Mouse (Mus musculus): ENCODE results near the gene Timm17a. TPM values are rescaled to one million over a fixed set of nuclear protein-coding genes. Genes with fewer than 3 reads are reported as not detected.

The Timm17a gene
- polyA plus RNA-seq, 1 experiment from 2014 or later: 374 TPM

DNA sequence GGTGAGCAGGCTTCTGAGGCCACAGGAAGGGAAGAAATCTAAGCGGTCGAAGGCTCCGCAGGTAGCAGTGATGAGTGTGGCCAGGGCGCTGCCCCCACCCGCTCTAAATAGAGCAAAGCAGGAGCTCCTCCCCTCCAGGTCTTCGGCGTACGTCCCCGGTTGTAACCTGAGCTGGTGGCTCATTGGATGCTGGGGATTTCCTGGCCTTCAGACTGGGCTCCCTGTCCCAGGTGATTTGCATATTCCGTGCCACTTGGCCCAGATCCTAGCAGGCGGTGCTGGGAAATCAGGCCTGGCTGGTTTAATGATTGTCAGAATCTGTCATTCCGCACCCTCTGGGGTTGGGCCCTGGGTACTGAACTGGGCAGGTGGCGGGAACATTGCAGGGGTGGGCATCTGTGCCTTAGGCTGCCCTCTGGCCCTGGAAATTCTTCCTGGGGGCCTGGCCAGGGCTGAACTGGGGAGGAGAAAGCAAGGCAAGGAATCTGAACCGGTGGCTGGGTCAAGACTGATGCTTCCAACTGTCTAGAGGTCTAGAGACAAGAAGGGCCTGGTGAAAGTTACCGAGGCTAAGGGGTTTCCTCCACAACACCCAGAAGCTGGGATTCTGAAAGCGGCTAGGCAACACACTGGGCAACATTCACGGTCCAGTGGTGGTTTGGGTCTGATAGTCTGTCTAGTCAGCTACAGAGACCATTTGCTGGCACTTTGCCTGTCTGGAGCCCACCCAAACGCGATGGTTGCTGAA is 55.0 kb downstream of the Timm17a start, which contains the start of gene Elf3:
Elf3 (minus strand) TSS at position 189 of the 748 bp plus-strand sequence.
- H3K4me1 ChIP-seq (ENCODE audit: control insufficient read depth in 2 of 2, insufficient read depth in 2 of 2, low read length in 2 of 2): peaks cover 14 to 23% of the 10 kb centered on the region in 2 experiments
- peak within 1 kb of the TSS; percentile 36 to 62; a peak in 3 of 4 replicates for H3K27ac ChIP-seq (replicated peaks in 1 of 2; ENCODE audit: control insufficient read depth in 1 of 2, insufficient read depth in 1 of 2, low read depth in 2 of 2, low read length in 2 of 2)
- H3K36me3 ChIP-seq (ENCODE audit: control insufficient read depth, insufficient read depth, low read length): peaks cover 20% of the 10 kb centered on the region
- peak within 1 kb of the TSS; percentile 67 for H3K4me2 ChIP-seq (ENCODE audit: low read length)
- ATAC-seq (ENCODE audit: insufficient number of reproducible peaks, insufficient read depth, low FRiP score, low read depth): peak; percentile 65
- WGBS: 7% methylated on average over 19 of the region's 19 CpGs
- peak within 1 kb of the TSS; percentile 56 for H3K9ac ChIP-seq (ENCODE audit: low read length)
- peaks cover 12% of the 10 kb centered on the region; the same call in 1 of the 2 replicates for H3K27me3 ChIP-seq (ENCODE audit: control insufficient read depth, insufficient read depth, low read length)
- no peaks in the 10 kb centered on the region for H3K9me3 ChIP-seq (ENCODE audit: control insufficient read depth, low read length)
- H3K4me3 ChIP-seq (ENCODE audit: control insufficient read depth in 1 of 2, insufficient read depth in 1 of 2, low read depth in 1 of 2, low read length in 2 of 2): peak within 1 kb of the TSS; percentile 24 to 27; a peak in 3 of 4 replicates

DNA sequence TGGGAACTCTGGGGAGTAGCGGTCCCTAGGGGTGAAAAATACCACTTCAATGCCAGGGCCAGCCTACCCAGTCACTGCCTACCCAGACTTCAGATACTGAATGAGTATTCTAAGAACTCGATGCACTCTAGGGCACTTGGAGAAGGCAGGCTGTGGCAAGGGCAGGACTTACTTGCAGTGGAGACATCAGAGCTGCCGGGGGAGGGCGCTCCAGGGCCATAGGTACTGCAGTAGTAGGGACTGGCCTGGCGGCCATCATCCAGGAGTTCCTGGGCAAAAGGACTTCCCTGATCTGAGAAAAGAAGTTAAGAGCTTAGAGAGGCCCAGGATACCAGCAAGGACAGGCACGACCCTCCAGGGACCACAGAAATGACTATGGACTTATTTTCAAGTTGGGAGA is 57.3 kb downstream of the Timm17a start:
- peaks cover 18 to 30% of the 10 kb centered on the region in 2 experiments for H3K4me1 ChIP-seq (ENCODE audit: control insufficient read depth in 2 of 2, insufficient read depth in 2 of 2, low read length in 2 of 2)
- WGBS: 73% methylated on average over 6 of the region's 6 CpGs
- H3K27ac ChIP-seq (replicated peaks in 1 of 2; ENCODE audit: control insufficient read depth in 1 of 2, insufficient read depth in 1 of 2, low read depth in 2 of 2, low read length in 2 of 2): no peak overlapping the region
- H3K27me3 ChIP-seq (ENCODE audit: control insufficient read depth, insufficient read depth, low read length): peaks cover 12% of the 10 kb centered on the region; the same call in 1 of the 2 replicates
- H3K9me3 ChIP-seq (ENCODE audit: control insufficient read depth, low read length): no peaks in the 10 kb centered on the region
- H3K4me2 ChIP-seq (ENCODE audit: low read length): no peak overlapping the region
- ATAC-seq (ENCODE audit: insufficient number of reproducible peaks, insufficient read depth, low FRiP score, low read depth): no peak
- H3K36me3 ChIP-seq (ENCODE audit: control insufficient read depth, insufficient read depth, low read length): 0 out of 2 replicates have a peak, but pooled peaks cover 1% of the 10 kb centered on the region
- no peak overlapping the region for H3K9ac ChIP-seq (ENCODE audit: low read length)
- no peak overlapping the region for H3K4me3 ChIP-seq (ENCODE audit: control insufficient read depth in 1 of 2, insufficient read depth in 1 of 2, low read depth in 1 of 2, low read length in 2 of 2)

DNA sequence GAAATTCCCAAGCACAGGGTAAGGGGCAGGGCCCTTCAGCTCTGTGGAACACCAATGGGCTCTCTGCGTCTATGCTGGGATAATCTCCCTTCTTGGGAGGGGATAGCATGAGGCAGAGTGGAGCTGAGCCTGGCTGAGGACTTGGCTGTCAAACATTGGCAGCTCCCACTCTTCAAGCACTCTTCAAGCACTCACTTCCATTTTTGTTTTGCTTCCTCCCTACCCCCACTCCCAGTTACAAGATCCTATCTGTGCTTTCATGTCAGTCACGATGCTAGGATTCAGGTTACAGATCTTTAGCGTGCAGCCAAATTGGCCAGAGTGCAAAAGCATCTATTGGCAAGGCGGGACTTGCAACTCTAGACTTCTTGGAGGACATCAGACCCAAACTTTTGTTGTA is 60.7 kb downstream of the Timm17a start:
- Histone ChIP-seq H3K4me2 (ENCODE audit: low read length) (no peak overlapping the region), H3K9me3 (ENCODE audit: control insufficient read depth, low read length) (no peaks in the 10 kb centered on the region), H3K9ac (ENCODE audit: low read length) (no peak overlapping the region), H3K27me3 (ENCODE audit: control insufficient read depth, insufficient read depth, low read length) (peaks cover 34% of the 10 kb centered on the region), H3K36me3 (ENCODE audit: control insufficient read depth, insufficient read depth, low read length) (no peaks in the 10 kb centered on the region), H3K4me3 (ENCODE audit: control insufficient read depth in 1 of 2, insufficient read depth in 1 of 2, low read depth in 1 of 2, low read length in 2 of 2) (no peak overlapping the region), H3K4me1 (ENCODE audit: control insufficient read depth in 2 of 2, insufficient read depth in 2 of 2, low read length in 2 of 2) (peaks cover 8 to 16% of the 10 kb centered on the region in 2 experiments), H3K27ac (replicated peaks in 1 of 2; ENCODE audit: control insufficient read depth in 1 of 2, insufficient read depth in 1 of 2, low read depth in 2 of 2, low read length in 2 of 2) (no peak overlapping the region)
- no peak for ATAC-seq (ENCODE audit: insufficient number of reproducible peaks, insufficient read depth, low FRiP score, low read depth)
- WGBS: 25% methylated on average over 4 of the region's 4 CpGs

DNA sequence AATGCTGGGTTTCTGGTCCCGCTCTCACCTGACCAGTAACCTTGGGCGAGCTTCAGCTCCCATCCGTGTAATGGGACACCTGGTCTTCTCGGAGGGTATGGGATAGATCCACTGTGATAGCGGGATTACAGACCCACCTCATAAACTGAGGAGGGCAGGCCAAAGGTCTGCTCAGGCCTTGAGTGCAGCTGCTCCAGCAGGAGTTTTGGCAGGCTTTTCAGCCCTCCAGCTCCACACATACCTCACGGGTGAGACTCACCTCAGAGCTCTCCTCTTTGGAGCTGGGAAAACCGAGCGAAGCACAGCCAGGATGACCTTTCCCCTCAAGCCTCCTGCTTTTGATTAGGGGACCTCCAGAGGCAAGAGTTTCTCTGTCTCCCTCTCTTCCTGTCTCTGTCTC is 62.2 kb downstream of the Timm17a start:
- H3K4me3 ChIP-seq (ENCODE audit: control insufficient read depth in 1 of 2, insufficient read depth in 1 of 2, low read depth in 1 of 2, low read length in 2 of 2): no peak overlapping the region
- no peak overlapping the region for H3K9ac ChIP-seq (ENCODE audit: low read length)
- H3K36me3 ChIP-seq (ENCODE audit: control insufficient read depth, insufficient read depth, low read length): no peaks in the 10 kb centered on the region
- no peak overlapping the region for H3K4me2 ChIP-seq (ENCODE audit: low read length)
- H3K4me1 ChIP-seq (ENCODE audit: control insufficient read depth in 2 of 2, insufficient read depth in 2 of 2, low read length in 2 of 2): peaks cover 8 to 16% of the 10 kb centered on the region in 2 experiments
- no peaks in the 10 kb centered on the region for H3K9me3 ChIP-seq (ENCODE audit: control insufficient read depth, low read length)
- no peak for ATAC-seq (ENCODE audit: insufficient number of reproducible peaks, insufficient read depth, low FRiP score, low read depth)
- no peak overlapping the region for H3K27ac ChIP-seq (replicated peaks in 1 of 2; ENCODE audit: control insufficient read depth in 1 of 2, insufficient read depth in 1 of 2, low read depth in 2 of 2, low read length in 2 of 2)
- WGBS: 87% methylated on average over 8 of the region's 8 CpGs
- H3K27me3 ChIP-seq (ENCODE audit: control insufficient read depth, insufficient read depth, low read length): peaks cover 34% of the 10 kb centered on the region

DNA sequence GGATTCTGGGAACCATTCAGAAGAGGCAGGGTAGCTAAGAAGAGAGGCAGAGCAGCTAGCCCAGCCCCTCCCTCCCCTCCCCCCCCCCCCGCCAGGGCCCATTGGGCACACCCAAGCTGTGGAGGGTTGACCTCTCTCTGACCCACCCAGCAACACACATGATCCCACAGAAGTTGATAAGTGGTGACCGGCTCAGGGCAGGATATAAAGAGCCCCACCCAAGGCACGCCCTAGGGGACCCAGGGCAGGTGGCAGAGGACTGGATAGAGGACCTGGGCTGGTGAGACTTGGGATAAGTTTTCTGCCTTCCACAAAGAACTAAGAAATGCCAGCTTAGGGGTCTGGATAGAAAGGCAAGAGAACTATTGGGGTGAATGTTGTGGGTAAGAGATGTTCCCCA is 62.9 kb downstream of the Timm17a start:
- Histone ChIP-seq H3K9me3 (ENCODE audit: control insufficient read depth, low read length) (no peaks in the 10 kb centered on the region), H3K27me3 (ENCODE audit: control insufficient read depth, insufficient read depth, low read length) (peaks cover 34% of the 10 kb centered on the region), H3K4me2 (ENCODE audit: low read length) (no peak overlapping the region), H3K9ac (ENCODE audit: low read length) (no peak overlapping the region), H3K27ac (replicated peaks in 1 of 2; ENCODE audit: control insufficient read depth in 1 of 2, insufficient read depth in 1 of 2, low read depth in 2 of 2, low read length in 2 of 2) (no peak overlapping the region), H3K4me1 (ENCODE audit: control insufficient read depth in 2 of 2, insufficient read depth in 2 of 2, low read length in 2 of 2) (peaks cover 8 to 16% of the 10 kb centered on the region in 2 experiments), H3K36me3 (ENCODE audit: control insufficient read depth, insufficient read depth, low read length) (no peaks in the 10 kb centered on the region), H3K4me3 (ENCODE audit: control insufficient read depth in 1 of 2, insufficient read depth in 1 of 2, low read depth in 1 of 2, low read length in 2 of 2) (no peak overlapping the region)
- 45% methylated on average over 2 of the region's 3 CpGs for WGBS
- ATAC-seq (ENCODE audit: insufficient number of reproducible peaks, insufficient read depth, low FRiP score, low read depth): no peak

DNA sequence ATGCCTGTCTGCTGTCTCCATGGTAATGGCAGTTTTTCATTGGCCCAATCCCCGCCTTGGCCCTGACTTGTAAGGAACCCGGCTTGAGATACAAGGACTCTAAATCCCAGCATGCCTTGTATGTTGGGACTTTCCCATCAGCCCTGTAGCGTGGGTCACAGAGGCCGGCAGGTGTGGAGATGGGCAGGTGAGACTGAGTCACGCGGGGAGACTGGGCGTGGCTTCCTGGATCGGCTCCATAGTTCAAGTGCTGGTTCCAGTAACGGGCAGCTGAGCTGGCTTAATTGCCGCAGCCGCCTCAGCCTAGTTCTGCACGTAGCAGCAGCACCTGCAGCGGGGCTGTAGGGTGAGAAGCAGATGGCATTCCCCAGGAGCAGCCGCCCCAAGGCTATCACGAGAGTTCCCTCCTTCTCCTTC is 65.1 kb downstream of the Timm17a start:
- no peak for ATAC-seq (ENCODE audit: insufficient number of reproducible peaks, insufficient read depth, low FRiP score, low read depth)
- peaks cover 28% of the 10 kb centered on the region for H3K27me3 ChIP-seq (ENCODE audit: control insufficient read depth, insufficient read depth, low read length)
- H3K9me3 ChIP-seq (ENCODE audit: control insufficient read depth, low read length): no peaks in the 10 kb centered on the region
- peak overlapping the region; percentile 36 for H3K4me2 ChIP-seq (ENCODE audit: low read length)
- no peak overlapping the region for H3K27ac ChIP-seq (replicated peaks in 1 of 2; ENCODE audit: control insufficient read depth in 1 of 2, insufficient read depth in 1 of 2, low read depth in 2 of 2, low read length in 2 of 2)
- H3K4me1 ChIP-seq (ENCODE audit: control insufficient read depth in 2 of 2, insufficient read depth in 2 of 2, low read length in 2 of 2): peaks cover 8 to 16% of the 10 kb centered on the region in 2 experiments
- no peaks in the 10 kb centered on the region for H3K36me3 ChIP-seq (ENCODE audit: control insufficient read depth, insufficient read depth, low read length)
- WGBS: 9% methylated on average over 15 of the region's 15 CpGs
- H3K4me3 ChIP-seq (ENCODE audit: control insufficient read depth in 1 of 2, insufficient read depth in 1 of 2, low read depth in 1 of 2, low read length in 2 of 2): peak overlapping the region in 1 of 2 experiments; percentile 14; a peak in 1 of 4 replicates
- no peak overlapping the region for H3K9ac ChIP-seq (ENCODE audit: low read length)

Measured in heart, embryonic 14.5 days (tissue).